Mouse (Mus musculus) kidney, adult 2 months (tissue): ENCODE data around the gene Adamts7.

Experiments used
- CTCF ChIP-seq: fragments of 200-500 bp; conservative IDR thresholded peaks from 2 replicates; pipeline ENCODE4 v1.5.1; 2011; ENCODE audit warnings: low read depth, mild to moderate bottlenecking, control low read depth, low read length, moderate library complexity, mixed read lengths; ENCODE audit not compliant: insufficient read depth, insufficient read length
- POLR2A ChIP-seq: fragments of 200-500 bp; IDR thresholded peaks from one replicate; pipeline ENCODE4 v1.6.1; 2011; ENCODE audit warnings: low read depth, low read length, control low read depth

- TF ChIP-seq CTCF (no peak), POLR2A (no peak)
Measured at GRCm38 (mm10) chr9:90163749-90164095, 853 bp downstream of the Adamts7 start.
